Mouse (Mus musculus) c-Kit-positive CD71-positive TER-119-negative erythroid progenitor cells, embryonic 14.5 days (primary cell): Measurements from ENCODE around the gene Ier5.

Source experiments
- DNase-seq: peaks from one replicate; pipeline ENCODE4 v3.0.0-alpha.2; 2013; ENCODE audit warnings: low read depth

Ier5 gene

DNA sequence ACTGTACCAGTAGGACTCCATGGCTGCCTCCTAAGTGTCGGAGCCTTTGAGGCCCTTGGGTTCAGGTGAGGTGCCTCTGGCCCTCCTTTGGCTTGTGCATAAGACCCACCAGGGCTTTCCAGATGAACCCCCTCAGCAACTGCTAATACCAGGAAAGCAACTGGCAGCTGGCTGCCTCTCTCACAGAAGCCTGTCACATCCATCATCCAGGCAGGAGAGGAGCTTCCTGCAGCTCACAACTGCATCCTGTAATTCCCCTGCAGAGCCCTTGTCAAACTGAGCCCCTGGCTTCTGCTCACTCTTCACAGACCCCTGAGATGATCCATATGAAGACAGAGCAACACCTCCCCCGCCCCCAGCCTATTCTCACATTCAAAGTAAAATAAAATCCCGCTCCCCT is 21.8 kb downstream of the Ier5 start:
- no peak for DNase-seq

GRCm38 (mm10) chr1:155075856-155076255 is 23.6 kb downstream of the Ier5 start:
- no peak for DNase-seq

DNA sequence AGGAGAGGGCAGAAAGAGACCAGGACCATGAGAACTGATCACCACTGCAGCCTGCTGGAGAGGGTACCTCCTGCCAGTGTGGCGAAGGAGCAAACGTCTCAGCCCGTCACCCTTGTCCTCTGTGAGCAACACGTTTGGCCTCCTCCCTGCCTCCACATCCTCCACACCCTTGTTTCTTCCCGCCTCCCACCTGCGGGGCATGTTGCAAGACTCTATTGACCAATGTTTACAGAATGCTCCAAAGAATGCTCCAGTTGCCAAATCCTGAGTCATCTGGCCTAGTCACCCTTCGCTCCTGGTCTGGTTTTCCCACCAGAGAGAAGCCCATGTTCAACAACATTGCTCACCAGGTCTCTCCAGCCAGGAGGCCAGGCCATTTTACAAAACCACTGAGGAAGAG is 24.6 kb downstream of the Ier5 start:
- DNase-seq = no peak

GRCm38 (mm10) chr1:155073905-155074304 is 25.5 kb downstream of the Ier5 start:
- DNase-seq = no peak

GRCm38 (mm10) chr1:155073133-155073532 is 26.3 kb downstream of the Ier5 start:
- DNase-seq = no peak

GRCm38 (mm10) chr1:155071287-155071876 is 28.1 kb downstream of the Ier5 start:
- no peak for DNase-seq

GRCm38 (mm10) chr1:155070561-155071286 is 28.7 kb downstream of the Ier5 start:
- DNase-seq = no peak

GRCm38 (mm10) chr1:155069696-155070095 is 29.7 kb downstream of the Ier5 start:
- DNase-seq = no peak

GRCm38 (mm10) chr1:155066196-155066595 is 33.2 kb downstream of the Ier5 start:
- no peak for DNase-seq

GRCm38 (mm10) chr1:155065068-155065701 is 34.3 kb downstream of the Ier5 start:
- DNase-seq = no peak

DNA sequence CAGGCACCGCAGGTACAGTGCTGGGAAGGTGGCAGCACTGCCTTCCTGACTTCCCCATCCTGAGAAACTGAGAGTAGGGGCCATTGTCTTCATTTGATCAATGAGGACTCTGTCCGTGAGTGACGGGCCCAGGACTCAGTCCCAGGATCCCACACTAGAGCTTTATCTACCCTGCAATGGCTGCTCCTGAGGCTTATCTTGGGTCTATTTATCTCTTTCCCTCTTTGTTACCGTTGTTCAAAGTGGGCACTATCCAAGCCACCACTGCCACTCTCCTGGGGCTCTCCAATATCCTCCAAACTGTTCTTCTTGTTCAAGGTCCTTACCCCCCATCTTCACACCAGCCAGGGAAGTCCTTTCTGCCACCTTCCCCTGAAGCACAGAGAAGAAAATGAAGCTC is 34.8 kb downstream of the Ier5 start:
- DNase-seq = no peak

DNA sequence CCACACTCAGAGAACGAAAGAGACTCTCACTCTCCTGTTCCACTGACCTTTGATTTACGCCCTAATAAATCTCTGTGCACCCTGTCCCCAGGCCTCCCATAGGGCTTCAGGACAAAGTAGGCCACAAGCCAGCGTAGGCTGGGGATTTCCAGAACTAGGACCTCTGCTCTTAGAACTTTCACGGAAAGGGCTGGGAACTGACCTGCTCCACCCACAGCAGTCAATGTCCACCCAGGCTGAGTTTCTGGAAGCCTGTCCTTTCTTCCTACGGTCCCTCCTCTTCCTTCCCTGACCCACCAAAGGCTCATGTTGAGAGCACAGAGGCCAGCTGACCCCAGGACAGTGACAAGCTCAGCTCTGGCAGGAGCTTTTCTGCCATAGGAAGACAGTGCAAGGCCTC is 35.3 kb downstream of the Ier5 start:
- DNase-seq = no peak

DNA sequence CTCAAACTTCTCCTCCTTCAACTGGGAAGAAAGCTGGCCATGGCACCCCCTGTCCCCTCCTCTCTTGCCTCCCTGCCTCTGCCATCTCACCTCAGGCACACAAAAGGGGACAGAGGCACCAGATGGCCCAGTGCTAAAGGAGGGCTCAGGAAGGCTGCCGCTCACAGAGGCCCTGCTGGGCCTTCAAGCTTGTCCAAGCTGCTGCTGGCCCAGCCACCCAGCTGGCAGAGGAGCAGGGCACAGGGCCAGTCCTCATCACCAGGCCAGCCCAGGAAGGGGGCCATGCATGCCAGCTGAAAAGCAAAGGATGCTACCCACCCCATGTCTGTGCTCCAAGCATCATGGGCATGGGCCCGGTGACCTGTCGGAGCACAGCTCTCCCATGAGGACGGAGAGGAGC is 36.5 kb downstream of the Ier5 start:
- no peak for DNase-seq

GRCm38 (mm10) chr1:155062057-155062456 is 37.4 kb downstream of the Ier5 start:
- no peak for DNase-seq

DNA sequence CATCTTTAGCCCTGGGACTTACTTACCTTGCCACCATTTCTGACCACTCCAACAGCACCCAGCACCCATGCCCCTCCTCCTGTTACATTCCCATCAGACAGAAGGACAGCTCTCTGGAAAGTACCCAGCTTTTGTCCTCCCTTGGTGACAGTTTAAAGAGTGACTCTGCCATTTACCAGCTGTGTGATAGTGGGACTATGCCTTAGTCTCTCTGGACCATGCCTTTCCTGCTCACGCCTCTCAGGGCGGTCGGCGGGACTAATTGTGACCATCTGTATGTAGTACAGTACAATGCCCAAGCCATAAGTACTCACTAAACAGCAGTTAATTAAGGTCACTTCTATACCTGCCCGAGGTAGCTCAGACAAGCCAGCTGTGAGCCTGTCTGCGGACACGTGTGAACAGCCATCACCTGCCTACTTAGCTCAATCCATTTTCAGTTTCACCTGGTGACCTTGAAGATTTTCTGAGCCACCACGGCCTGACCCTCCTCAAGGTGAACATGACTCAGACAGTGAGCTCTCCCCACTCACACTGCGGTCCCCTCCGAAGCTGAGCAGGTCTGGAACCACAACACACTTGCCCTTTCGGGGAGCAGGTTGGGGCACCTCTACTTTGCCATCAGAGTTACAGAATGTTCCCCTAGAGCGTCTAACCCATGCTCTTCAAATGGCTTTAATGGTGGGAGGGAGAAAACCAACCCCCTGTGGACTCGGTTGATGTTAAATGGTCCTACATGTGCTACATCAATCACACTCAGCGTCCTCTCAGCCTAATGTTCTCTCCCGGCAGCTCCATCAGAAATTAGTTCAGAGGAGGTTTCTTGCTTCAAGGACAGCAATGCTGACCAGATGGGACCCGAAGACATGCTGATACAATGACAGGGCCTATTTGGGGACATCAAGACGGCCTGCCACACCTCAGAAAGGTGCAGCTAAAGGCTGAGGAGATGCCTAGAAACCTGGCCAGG is 38.3 kb downstream of the Ier5 start:
- no peak for DNase-seq

- DNase-seq = no peak
Observed at GRCm38 (mm10) chr1:155060261-155060660, 39.2 kb downstream of the Ier5 start.

DNA sequence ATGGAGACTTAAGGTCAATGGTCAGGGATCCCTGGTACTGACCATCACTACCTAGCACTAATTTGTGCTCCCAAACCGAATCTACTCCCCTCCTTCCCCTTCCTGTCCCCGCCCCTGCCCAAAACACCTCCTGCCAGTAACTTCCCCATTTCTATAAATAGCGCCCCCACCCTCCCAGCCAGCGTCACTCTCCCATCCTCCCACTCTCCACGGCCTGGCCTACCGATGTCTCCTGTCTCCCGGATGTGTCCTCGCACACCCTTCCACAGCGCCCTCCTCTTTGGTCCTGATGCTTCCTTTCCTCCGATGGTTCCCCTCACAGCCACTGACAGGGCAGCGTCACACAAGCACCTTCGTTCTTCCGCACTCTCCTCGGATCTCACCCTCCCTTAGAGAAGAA is 39.9 kb downstream of the Ier5 start:
- DNase-seq = no peak

GRCm38 (mm10) chr1:155058099-155059012 is 41.1 kb downstream of the Ier5 start:
- no peak for DNase-seq

GRCm38 (mm10) chr1:155056166-155056565 is 43.3 kb downstream of the Ier5 start:
- DNase-seq = no peak

- DNase-seq = no peak
Observed at GRCm38 (mm10) chr1:155055041-155055440, 44.4 kb downstream of the Ier5 start.

DNA sequence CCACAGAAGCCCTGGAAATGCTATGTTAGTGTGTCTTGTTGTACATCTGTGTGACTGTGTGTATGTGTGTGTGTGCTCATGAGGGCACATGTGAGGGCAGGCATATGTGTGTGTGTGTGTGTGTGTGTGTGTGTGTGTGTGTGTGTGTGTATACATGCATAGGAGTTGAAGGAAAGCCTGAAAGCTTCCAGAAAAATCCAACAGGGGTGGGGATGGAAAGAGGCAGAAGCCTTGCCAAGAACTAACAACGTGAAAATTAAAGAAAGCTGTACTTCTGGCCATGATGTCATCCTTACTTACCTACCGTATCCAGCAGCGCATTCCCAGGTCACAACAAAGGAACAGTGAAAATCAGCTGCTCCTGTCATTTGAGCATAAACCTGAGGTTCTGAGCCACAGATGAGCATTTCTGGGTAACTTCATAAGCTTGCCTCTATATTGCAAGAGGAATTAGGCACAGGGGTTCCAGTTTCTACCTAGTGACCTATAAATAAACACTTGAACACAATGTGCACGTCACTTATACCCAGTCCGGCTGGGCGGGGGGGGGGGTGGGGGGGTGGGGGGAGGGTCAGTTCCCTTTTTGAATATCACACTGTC is 45.0 kb downstream of the Ier5 start:
- DNase-seq = no peak
